Mouse (Mus musculus): Measurements from ENCODE around the gene Cct2. TPM values are rescaled to one million over a fixed set of nuclear protein-coding genes. Genes with fewer than 3 reads are reported as not detected.
"Not testable (repeated sequence)": the region's sequence is repeated elsewhere in the genome, so short reads cannot be mapped to it uniquely, and the experiment has no call there.

The Cct2 gene
- polyA plus RNA-seq, 1 experiment = 130 TPM

DNA sequence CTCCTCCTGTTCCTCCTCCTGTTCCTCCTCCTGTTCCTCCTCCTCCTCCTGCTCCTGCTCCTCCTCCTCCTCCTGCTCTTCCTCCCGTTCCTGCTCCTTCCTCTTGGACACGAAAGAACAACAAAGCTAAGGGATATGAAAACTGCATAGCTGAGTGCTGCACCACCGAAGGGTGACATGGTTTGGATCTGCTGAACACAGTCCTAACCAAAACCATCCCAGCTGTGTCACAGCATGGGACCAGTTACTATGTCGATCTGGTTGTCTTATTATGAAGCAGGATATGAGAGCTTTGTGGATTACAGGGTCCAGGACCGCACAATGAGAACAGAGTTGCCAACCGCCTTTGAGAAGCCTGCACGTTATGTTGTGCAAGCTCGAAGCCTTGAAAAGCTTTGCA, 37.4 kb downstream of the Cct2 start:
- Histone ChIP-seq H3K4me3 (ENCODE audit: control insufficient read depth, insufficient read depth, low read length) (no peak overlapping the region), H3K4me1 (replicated peaks; ENCODE audit: control insufficient read depth, insufficient read depth, low read length) (no peaks in the 10 kb centered on the region), H3K36me3 (ENCODE audit: control insufficient read depth, insufficient read depth, low read length) (no peaks in the 10 kb centered on the region), H3K27me3 (ENCODE audit: control insufficient read depth, insufficient read depth, low read length) (no peaks in the 10 kb centered on the region), H3K27ac (ENCODE audit: control insufficient read depth, insufficient read depth, low read length) (no peak overlapping the region)
- TF ChIP-seq POLR2A (IDR thresholded peaks at IDR 0.05; ENCODE audit: control insufficient read depth, extremely low read depth, insufficient read depth, low read length, poor library complexity) (no peak), CTCF (IDR thresholded peaks at IDR 0.05; ENCODE audit: borderline replicate concordance, control insufficient read depth, extremely low read depth, insufficient read depth, low read length, poor library complexity) (no peak)
- no peak for DNase-seq
- WGBS = 82% methylated on average over 8 of the region's 8 CpGs

DNA sequence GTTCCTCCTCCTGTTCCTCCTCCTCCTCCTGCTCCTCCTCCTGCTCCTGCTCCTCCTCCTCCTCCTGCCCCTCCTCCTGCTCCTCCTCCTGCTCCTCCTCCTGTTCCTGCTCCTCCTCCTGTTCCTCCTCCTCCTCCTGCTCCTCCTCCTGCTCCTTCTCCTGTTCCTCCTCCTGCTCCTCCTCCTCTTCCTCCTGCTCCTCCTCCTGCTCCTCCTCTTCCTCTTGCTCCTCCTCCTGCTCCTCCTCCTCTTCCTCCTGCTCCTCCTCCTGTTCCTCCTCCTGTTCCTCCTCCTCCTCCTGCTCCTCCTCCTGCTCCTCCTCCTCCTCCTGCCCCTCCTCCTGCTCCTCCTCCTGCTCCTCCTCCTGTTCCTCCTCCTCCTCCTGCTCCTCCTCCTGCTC, 37.8 kb downstream of the Cct2 start:
- H3K36me3 ChIP-seq (ENCODE audit: control insufficient read depth, insufficient read depth, low read length); H3K4me3 ChIP-seq (ENCODE audit: control insufficient read depth, insufficient read depth, low read length); DNase-seq; H3K4me1 ChIP-seq (replicated peaks; ENCODE audit: control insufficient read depth, insufficient read depth, low read length); H3K27me3 ChIP-seq (ENCODE audit: control insufficient read depth, insufficient read depth, low read length); H3K27ac ChIP-seq (ENCODE audit: control insufficient read depth, insufficient read depth, low read length): not testable (repeated sequence)

GRCm38 (mm10) chr10:117023693-117024092, 39.9 kb downstream of the Cct2 start:
- no peaks in the 10 kb centered on the region for H3K27me3 ChIP-seq (ENCODE audit: control insufficient read depth, insufficient read depth, low read length)
- 40% methylated on average over 16 of the region's 16 CpGs for WGBS
- H3K4me3 ChIP-seq (ENCODE audit: control insufficient read depth, insufficient read depth, low read length) = no peak overlapping the region
- no peak overlapping the region for H3K27ac ChIP-seq (ENCODE audit: control insufficient read depth, insufficient read depth, low read length)
- DNase-seq = no peak
- TF ChIP-seq CTCF (IDR thresholded peaks at IDR 0.05; ENCODE audit: borderline replicate concordance, control insufficient read depth, extremely low read depth, insufficient read depth, low read length, poor library complexity) (no peak), POLR2A (IDR thresholded peaks at IDR 0.05; ENCODE audit: control insufficient read depth, extremely low read depth, insufficient read depth, low read length, poor library complexity) (no peak)
- H3K36me3 ChIP-seq (ENCODE audit: control insufficient read depth, insufficient read depth, low read length) = no peaks in the 10 kb centered on the region
- H3K4me1 ChIP-seq (replicated peaks; ENCODE audit: control insufficient read depth, insufficient read depth, low read length) = no peaks in the 10 kb centered on the region

GRCm38 (mm10) chr10:117021020-117021754, 42.4 kb downstream of the Cct2 start:
- Histone ChIP-seq H3K36me3 (ENCODE audit: control insufficient read depth, insufficient read depth, low read length) (no peaks in the 10 kb centered on the region), H3K4me1 (replicated peaks; ENCODE audit: control insufficient read depth, insufficient read depth, low read length) (no peaks in the 10 kb centered on the region)
- TF ChIP-seq POLR2A (IDR thresholded peaks at IDR 0.05; ENCODE audit: control insufficient read depth, extremely low read depth, insufficient read depth, low read length, poor library complexity) (no peak), CTCF (IDR thresholded peaks at IDR 0.05; ENCODE audit: borderline replicate concordance, control insufficient read depth, extremely low read depth, insufficient read depth, low read length, poor library complexity) (no peak)

GRCm38 (mm10) chr10:117018281-117018840, 45.3 kb downstream of the Cct2 start:
- no peak overlapping the region for H3K4me3 ChIP-seq (ENCODE audit: control insufficient read depth, insufficient read depth, low read length)
- no peaks in the 10 kb centered on the region for H3K36me3 ChIP-seq (ENCODE audit: control insufficient read depth, insufficient read depth, low read length)
- no peak for TF ChIP-seq CTCF (IDR thresholded peaks at IDR 0.05; ENCODE audit: borderline replicate concordance, control insufficient read depth, extremely low read depth, insufficient read depth, low read length, poor library complexity)
- no peak for TF ChIP-seq POLR2A (IDR thresholded peaks at IDR 0.05; ENCODE audit: control insufficient read depth, extremely low read depth, insufficient read depth, low read length, poor library complexity)
- no peak for DNase-seq
- H3K27me3 ChIP-seq (ENCODE audit: control insufficient read depth, insufficient read depth, low read length) = no peaks in the 10 kb centered on the region
- 79% methylated on average over 7 of the region's 7 CpGs for WGBS
- H3K4me1 ChIP-seq (replicated peaks; ENCODE audit: control insufficient read depth, insufficient read depth, low read length) = no peaks in the 10 kb centered on the region
- no peak overlapping the region for H3K27ac ChIP-seq (ENCODE audit: control insufficient read depth, insufficient read depth, low read length)

More at GRCm38 (mm10) chr10:117021020-117021754, 42.4 kb downstream of the Cct2 start:
- WGBS = 82% methylated on average over 21 of the region's 21 CpGs
- H3K27me3 ChIP-seq (ENCODE audit: control insufficient read depth, insufficient read depth, low read length) = no peaks in the 10 kb centered on the region
- H3K27ac ChIP-seq (ENCODE audit: control insufficient read depth, insufficient read depth, low read length) = no peak overlapping the region
- DNase-seq = no peak
- H3K4me3 ChIP-seq (ENCODE audit: control insufficient read depth, insufficient read depth, low read length) = no peak overlapping the region

GRCm38 (mm10) chr10:117014565-117014964, 49.0 kb downstream of the Cct2 start:
- DNase-seq = no peak
- Histone ChIP-seq H3K27me3 (ENCODE audit: control insufficient read depth, insufficient read depth, low read length) (no peaks in the 10 kb centered on the region), H3K4me1 (replicated peaks; ENCODE audit: control insufficient read depth, insufficient read depth, low read length) (no peaks in the 10 kb centered on the region), H3K36me3 (ENCODE audit: control insufficient read depth, insufficient read depth, low read length) (no peaks in the 10 kb centered on the region), H3K4me3 (ENCODE audit: control insufficient read depth, insufficient read depth, low read length) (no peak overlapping the region), H3K27ac (ENCODE audit: control insufficient read depth, insufficient read depth, low read length) (no peak overlapping the region)
- 81% methylated on average over 5 of the region's 5 CpGs for WGBS
- TF ChIP-seq CTCF (IDR thresholded peaks at IDR 0.05; ENCODE audit: borderline replicate concordance, control insufficient read depth, extremely low read depth, insufficient read depth, low read length, poor library complexity) (no peak), POLR2A (IDR thresholded peaks at IDR 0.05; ENCODE audit: control insufficient read depth, extremely low read depth, insufficient read depth, low read length, poor library complexity) (no peak)

Measured in thymus, adult 2 months (tissue).